Mouse (Mus musculus) MEL (cell line): ENCODE results near the gene Ipmk.

Experiments used
- CTCF ChIP-seq, 3 experiments: IDR thresholded peaks in 2 of 3; conservative IDR thresholded peaks in 1 of 3; 2 replicates each; pipeline ENCODE4 v1.5.1; 2011 to 2012; ENCODE audit warnings: low read length in 3 of 3, low read depth in 2 of 3, mild to moderate bottlenecking in 2 of 3, improper control_type of control experiment in 1 of 3, inconsistent platforms in 1 of 3, mixed read lengths in 1 of 3, moderate library complexity in 1 of 3; ENCODE audit not compliant: control insufficient read depth in 1 of 3, insufficient read depth in 1 of 3, poor library complexity in 1 of 3, severe bottlenecking in 1 of 3
- ELF1 ChIP-seq: IDR thresholded peaks from 2 replicates; pipeline ENCODE4 v1.6.1; 2014; ENCODE audit warnings: low read depth, mild to moderate bottlenecking, inconsistent platforms, low read length, improper control_type of control experiment, moderate library complexity
- EP300 ChIP-seq, 2 experiments: IDR thresholded peaks; 2 replicates each; pipeline ENCODE4 v1.6.1; 2011; ENCODE audit warnings: improper control_type of control experiment in 2 of 2, low read length in 2 of 2, low read depth in 1 of 2, mild to moderate bottlenecking in 1 of 2
- GATA1 ChIP-seq: IDR thresholded peaks from 2 replicates; pipeline ENCODE4 v1.6.1; 2011; ENCODE audit warnings: low read depth, low read length, improper control_type of control experiment
- MAX ChIP-seq: IDR thresholded peaks from 2 replicates; pipeline ENCODE4 v1.6.1; 2011; ENCODE audit warnings: low read length, improper control_type of control experiment
- MAZ ChIP-seq: IDR thresholded peaks from 2 replicates; pipeline ENCODE4 v1.6.1; 2012; ENCODE audit warnings: low read depth, mild to moderate bottlenecking, inconsistent platforms, low read length, improper control_type of control experiment
- MEF2A ChIP-seq: IDR thresholded peaks from 2 replicates; pipeline ENCODE4 v1.6.1; 2014; ENCODE audit warnings: low read depth, mild to moderate bottlenecking, inconsistent platforms, low read length, improper control_type of control experiment; ENCODE audit not compliant: poor library complexity, insufficient replicate concordance, severe bottlenecking; ENCODE audit errors: extremely low read depth
- MYC ChIP-seq: IDR thresholded peaks from 2 replicates; pipeline ENCODE4 v1.6.1; 2011; ENCODE audit warnings: low read depth, mild to moderate bottlenecking, low read length, improper control_type of control experiment, moderate library complexity
- NELFE ChIP-seq: IDR thresholded peaks from 2 replicates; pipeline ENCODE4 v1.6.1; 2011; ENCODE audit warnings: low read depth, low read length, improper control_type of control experiment
- POLR2A ChIP-seq, 2 experiments: IDR thresholded peaks; 2 replicates each; pipeline ENCODE4 v1.6.1; 2011 to 2012; ENCODE audit warnings: low read length in 2 of 2, mild to moderate bottlenecking in 2 of 2, control low read depth in 1 of 2, improper control_type of control experiment in 1 of 2, low read depth in 1 of 2, moderate library complexity in 1 of 2; ENCODE audit not compliant: control insufficient read depth in 1 of 2, insufficient read depth in 1 of 2, poor library complexity in 1 of 2
- POLR2AphosphoS2 ChIP-seq: IDR thresholded peaks from 2 replicates; pipeline ENCODE4 v1.6.1; 2011; ENCODE audit warnings: low read length, improper control_type of control experiment
- TBP ChIP-seq: IDR thresholded peaks from 2 replicates; pipeline ENCODE4 v1.8.0; 2011; ENCODE audit warnings: low read depth, low read length, improper control_type of control experiment
- ZC3H11A ChIP-seq: IDR thresholded peaks from 2 replicates; pipeline ENCODE4 v1.6.1; 2012; ENCODE audit warnings: low read depth, mild to moderate bottlenecking, inconsistent platforms, low read length, improper control_type of control experiment
- ZNF384 ChIP-seq: IDR thresholded peaks from 2 replicates; pipeline ENCODE4 v1.6.1; 2012; ENCODE audit warnings: low read depth, mild to moderate bottlenecking, inconsistent platforms, low read length, improper control_type of control experiment

- TF ChIP-seq POLR2A (IDR thresholded peaks at IDR 0.05; ENCODE audit: control insufficient read depth in 1 of 2, insufficient read depth in 1 of 2, low read depth in 1 of 2, low read length in 2 of 2, poor library complexity in 1 of 2) (peak; percentile 81 to 99), CTCF (IDR thresholded peaks at IDR 0.05 in 2 of 3, conservative IDR thresholded peaks at IDR 0.05 in 1 of 3; ENCODE audit: control insufficient read depth in 1 of 3, insufficient read depth in 1 of 3, low read depth in 2 of 3, low read length in 3 of 3, poor library complexity in 1 of 3, severe bottlenecking in 1 of 3) (no peak), TBP (0 out of 2 replicates have a peak, but pooled peaks have one; percentile 52), MAX (no peak), EP300 (IDR thresholded peaks at IDR 0.05; ENCODE audit: low read depth in 1 of 2, low read length in 2 of 2) (no peak), ZNF384 (no peak), ELF1 (no peak), MYC (no peak), MAZ (no peak), NELFE (peak; percentile 77), MEF2A (no peak), GATA1 (no peak), ZC3H11A (no peak), POLR2AphosphoS2 (peak; percentile 26; the same call in 1 of the 2 replicates)
Observed at GRCm38 (mm10) chr10:71347509-71347949, at the start of gene Ipmk.
